Mouse (Mus musculus) lung, adult 2 months (tissue): ENCODE data around the gene Mdk. TPM values are rescaled to one million over a fixed set of nuclear protein-coding genes. Genes with fewer than 3 reads are reported as not detected.
A peak's percentile ranks its signal among the peaks of the same experiment; 100 is the strongest.

Experiments
- DNase-seq: peaks from one replicate; pipeline ENCODE4 v3.0.0; 2022
- H3K4me1 ChIP-seq: fragments of 200-500 bp; 2 replicates; pipeline ENCODE4 v1.6.1; 2011; ENCODE audit warnings: low read length; ENCODE audit not compliant: control insufficient read depth, insufficient read depth
- H3K4me3 ChIP-seq: fragments of 200-500 bp; replicated peaks from 2 replicates; pipeline ENCODE3; 2011; ENCODE audit warnings: low read depth, mild to moderate bottlenecking, control low read depth, low read length; ENCODE audit errors: extremely low read depth
- CTCF ChIP-seq: fragments of 200-500 bp; IDR thresholded peaks from 2 replicates; pipeline ENCODE4 v1.5.1; 2011; ENCODE audit warnings: mild to moderate bottlenecking, low read length, control low read depth; ENCODE audit not compliant: insufficient read depth
- POLR2A ChIP-seq: fragments of 200-500 bp; IDR thresholded peaks from 2 replicates; pipeline ENCODE4 v1.6.1; 2011; ENCODE audit warnings: low read depth, mild to moderate bottlenecking, control low read depth, low read length, borderline replicate concordance; ENCODE audit errors: extremely low read depth
- WGBS: fragments of 180-500 bp; shearing (Covaris S2); methylation state at CpG from one replicate; pipeline ENCODE4 v1.1.7; 2018; 5-methylcytosine and 5-hydroxymethylcytosine counted together
- polyA plus RNA-seq: library from polyadenylated mRNA; depleted of rRNA; stranded (reverse); fragments of >200 nt; gene quantifications from 2 replicates; pipeline ENCODE4 v1.2.3, GENCODE M21; 2012; rRNA removed

Mdk gene
- 10.0 and 10.1 TPM in 2 replicates for polyA plus RNA-seq

GRCm38 (mm10) chr2:91932160-91932711 is at the start of gene Mdk:
TSS of gene Mdk (minus strand) at chr2:91932297.
- TF ChIP-seq POLR2A: no peak
- no peak for TF ChIP-seq CTCF
- H3K4me1 ChIP-seq: peaks cover 11% of the 10 kb centered on the region
- WGBS: 23% methylated on average over 16 of the region's 16 CpGs
- H3K4me3 ChIP-seq: peak within 1 kb of the TSS; percentile 30
- no peak for DNase-seq

- peaks cover 8% of the 10 kb centered on the region; the same call in 1 of the 2 replicates for H3K4me1 ChIP-seq
- no peak for TF ChIP-seq CTCF
- no peak for TF ChIP-seq POLR2A
- WGBS: 80% methylated on average over 5 of the region's 5 CpGs
- no peak for DNase-seq
- H3K4me3 ChIP-seq: no peak overlapping the region
Observed at GRCm38 (mm10) chr2:91980830-91981229, 48.7 kb upstream of the Mdk start.

GRCm38 (mm10) chr2:91980245-91980644 is 48.1 kb upstream of the Mdk start:
- TF ChIP-seq POLR2A (no peak), CTCF (no peak)
- DNase-seq: no peak
- Histone ChIP-seq H3K4me3 (no peak overlapping the region), H3K4me1 (peaks cover 8% of the 10 kb centered on the region; the same call in 1 of the 2 replicates)
- 61% methylated on average over 4 of the region's 4 CpGs for WGBS

GRCm38 (mm10) chr2:91978547-91978946 is 46.5 kb upstream of the Mdk start:
- no peaks in the 10 kb centered on the region for H3K4me1 ChIP-seq
- DNase-seq: no peak
- H3K4me3 ChIP-seq: no peak overlapping the region
- WGBS: 45% methylated on average over 2 of the region's 2 CpGs
- TF ChIP-seq CTCF (no peak), POLR2A (no peak)

- Histone ChIP-seq H3K4me3 (no peak overlapping the region), H3K4me1 (no peaks in the 10 kb centered on the region)
- 60% methylated on average over 4 of the region's 4 CpGs for WGBS
- TF ChIP-seq POLR2A: no peak
- no peak for TF ChIP-seq CTCF
- no peak for DNase-seq
Observed at GRCm38 (mm10) chr2:91977960-91978359, 45.9 kb upstream of the Mdk start.

- no peak for TF ChIP-seq POLR2A
- TF ChIP-seq CTCF: no peak
- H3K4me3 ChIP-seq: no peak within 1 kb of the TSS
- H3K4me1 ChIP-seq: peaks cover 11% of the 10 kb centered on the region
- no peak for DNase-seq
- 6% methylated on average over 79 of the region's 79 CpGs for WGBS
Observed at GRCm38 (mm10) chr2:91975581-91976541, 43.8 kb upstream of the Mdk start, which contains the start of gene Dgkz. TSS of gene Dgkz (minus strand) at chr2:91975864.

- 83% methylated on average over 7 of the region's 7 CpGs for WGBS
- Histone ChIP-seq H3K4me3 (no peak overlapping the region), H3K4me1 (peaks cover 12% of the 10 kb centered on the region)
- TF ChIP-seq CTCF: no peak
- no peak for TF ChIP-seq POLR2A
- no peak for DNase-seq
Observed at GRCm38 (mm10) chr2:91973416-91974135, 41.5 kb upstream of the Mdk start.

- TF ChIP-seq CTCF (no peak), POLR2A (no peak)
- 18% methylated on average over 13 of the region's 13 CpGs for WGBS
- Histone ChIP-seq H3K4me3 (peak overlapping the region; percentile 18), H3K4me1 (peaks cover 17% of the 10 kb centered on the region)
- DNase-seq: no peak
Observed at GRCm38 (mm10) chr2:91972121-91972566, 40.0 kb upstream of the Mdk start.
